Mouse (Mus musculus) kidney, adult 2 months (tissue): Measurements from ENCODE around the gene Gpr137. TPM values are rescaled to one million over a fixed set of nuclear protein-coding genes. Genes with fewer than 3 reads are reported as not detected.
A peak's percentile ranks its signal among the peaks of the same experiment; 100 is the strongest.

ENCODE experiments used
- DNase-seq: peaks from one replicate; pipeline ENCODE4 v3.0.0; 2021
- H3K27ac ChIP-seq: fragments of 200-500 bp; 2 replicates; pipeline ENCODE4 v1.5.1; 2012; ENCODE audit warnings: low read depth, low read length, control low read depth, inconsistent platforms; ENCODE audit not compliant: insufficient read depth
- H3K27me3 ChIP-seq: fragments of 200-500 bp; replicated peaks from 2 replicates; pipeline ENCODE4 v1.6.1; 2012; ENCODE audit warnings: mild to moderate bottlenecking, moderate library complexity, low read length, inconsistent platforms; ENCODE audit not compliant: control insufficient read depth, insufficient read depth
- H3K36me3 ChIP-seq: fragments of 200-500 bp; 2 replicates; pipeline ENCODE4 v1.6.1; 2012; ENCODE audit warnings: mild to moderate bottlenecking, moderate library complexity, low read length, inconsistent platforms; ENCODE audit not compliant: control insufficient read depth, insufficient read depth
- H3K4me1 ChIP-seq: fragments of 200-500 bp; 2 replicates; pipeline ENCODE4 v1.6.1; 2011; ENCODE audit warnings: low read length; ENCODE audit not compliant: control insufficient read depth, insufficient read depth
- H3K4me3 ChIP-seq: fragments of 200-500 bp; 2 replicates; pipeline ENCODE4 v1.5.1; 2011; ENCODE audit warnings: mild to moderate bottlenecking, low read depth, low read length, control low read depth; ENCODE audit not compliant: insufficient read depth
- CTCF ChIP-seq: fragments of 200-500 bp; conservative IDR thresholded peaks from 2 replicates; pipeline ENCODE4 v1.5.1; 2011; ENCODE audit warnings: low read depth, mild to moderate bottlenecking, control low read depth, low read length, moderate library complexity, mixed read lengths; ENCODE audit not compliant: insufficient read depth, insufficient read length
- POLR2A ChIP-seq: fragments of 200-500 bp; IDR thresholded peaks from one replicate; pipeline ENCODE4 v1.6.1; 2011; ENCODE audit warnings: low read depth, low read length, control low read depth
- WGBS: fragments of 180-500 bp; shearing (Covaris S2); methylation state at CpG from one replicate; pipeline ENCODE4 v1.1.7; 2018; 5-methylcytosine and 5-hydroxymethylcytosine counted together
- polyA plus RNA-seq: library from polyadenylated mRNA; depleted of rRNA; stranded (reverse); fragments of >200 nt; gene quantifications from 2 replicates; pipeline ENCODE4 v1.2.3, GENCODE M21; 2012

Gene Gpr137
- polyA plus RNA-seq, 1 experiment = 78.4 TPM

GRCm38 (mm10) chr19:6978639-6978974 lies 36.3 kb upstream of the Gpr137 start:
- peaks cover 18% of the 10 kb centered on the region; the same call in 1 of the 2 replicates for H3K4me1 ChIP-seq
- no peak for TF ChIP-seq CTCF
- TF ChIP-seq POLR2A = no peak
- no peaks in the 10 kb centered on the region for H3K36me3 ChIP-seq
- H3K27me3 ChIP-seq = no peaks in the 10 kb centered on the region
- WGBS = 45% methylated on average over 3 of the region's 3 CpGs
- H3K27ac ChIP-seq = no peak overlapping the region
- no peak for DNase-seq
- H3K4me3 ChIP-seq = no peak overlapping the region

DNA sequence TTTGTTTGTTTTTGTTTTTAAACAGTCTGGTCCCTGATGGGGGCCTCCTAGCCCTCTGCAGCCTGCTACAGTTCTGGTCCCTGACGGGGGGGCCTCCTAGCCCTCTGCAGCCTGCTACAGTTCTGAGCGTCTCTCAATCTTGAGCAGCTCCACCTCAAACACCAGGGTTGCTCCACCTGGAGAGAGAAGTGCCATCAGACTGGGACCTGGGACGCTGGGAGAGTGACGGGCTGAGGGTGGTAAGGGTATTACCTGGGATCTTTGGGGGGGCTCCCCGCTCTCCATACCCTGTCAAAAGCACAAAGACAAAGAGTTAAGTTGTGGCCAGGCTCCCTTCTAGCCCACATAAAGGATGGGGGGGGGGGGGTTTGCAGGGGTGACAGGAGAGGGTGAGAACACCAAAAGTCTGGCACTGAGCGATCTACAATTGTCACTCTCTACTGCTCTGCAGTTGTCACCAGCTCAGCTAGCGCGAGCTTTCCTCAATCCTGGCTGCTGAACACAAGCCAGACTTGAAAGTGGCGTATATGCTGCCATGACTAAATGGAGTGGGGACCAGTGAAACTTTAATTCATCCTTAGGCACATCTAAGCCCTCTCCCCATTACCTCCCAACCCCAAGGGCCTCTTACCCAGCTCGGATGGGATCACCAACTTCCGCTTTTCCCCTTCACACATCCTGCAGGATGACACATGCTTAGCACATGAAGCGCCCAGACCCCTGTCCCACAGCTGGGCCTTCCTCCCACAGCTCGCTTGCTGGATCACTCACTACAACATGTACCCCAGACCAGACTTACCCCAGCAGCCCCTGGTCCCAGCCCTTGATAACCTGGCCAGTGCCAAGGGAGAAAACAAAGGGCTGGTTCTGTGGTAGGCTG lies 35.7 kb upstream of the Gpr137 start:
- DNase-seq = no peak
- H3K4me1 ChIP-seq = peaks cover 18% of the 10 kb centered on the region; the same call in 1 of the 2 replicates
- WGBS = 89% methylated on average over 13 of the region's 13 CpGs
- H3K27ac ChIP-seq = no peak overlapping the region
- H3K27me3 ChIP-seq = no peaks in the 10 kb centered on the region
- TF ChIP-seq POLR2A = no peak
- no peak for TF ChIP-seq CTCF
- no peak overlapping the region for H3K4me3 ChIP-seq
- no peaks in the 10 kb centered on the region for H3K36me3 ChIP-seq

DNA sequence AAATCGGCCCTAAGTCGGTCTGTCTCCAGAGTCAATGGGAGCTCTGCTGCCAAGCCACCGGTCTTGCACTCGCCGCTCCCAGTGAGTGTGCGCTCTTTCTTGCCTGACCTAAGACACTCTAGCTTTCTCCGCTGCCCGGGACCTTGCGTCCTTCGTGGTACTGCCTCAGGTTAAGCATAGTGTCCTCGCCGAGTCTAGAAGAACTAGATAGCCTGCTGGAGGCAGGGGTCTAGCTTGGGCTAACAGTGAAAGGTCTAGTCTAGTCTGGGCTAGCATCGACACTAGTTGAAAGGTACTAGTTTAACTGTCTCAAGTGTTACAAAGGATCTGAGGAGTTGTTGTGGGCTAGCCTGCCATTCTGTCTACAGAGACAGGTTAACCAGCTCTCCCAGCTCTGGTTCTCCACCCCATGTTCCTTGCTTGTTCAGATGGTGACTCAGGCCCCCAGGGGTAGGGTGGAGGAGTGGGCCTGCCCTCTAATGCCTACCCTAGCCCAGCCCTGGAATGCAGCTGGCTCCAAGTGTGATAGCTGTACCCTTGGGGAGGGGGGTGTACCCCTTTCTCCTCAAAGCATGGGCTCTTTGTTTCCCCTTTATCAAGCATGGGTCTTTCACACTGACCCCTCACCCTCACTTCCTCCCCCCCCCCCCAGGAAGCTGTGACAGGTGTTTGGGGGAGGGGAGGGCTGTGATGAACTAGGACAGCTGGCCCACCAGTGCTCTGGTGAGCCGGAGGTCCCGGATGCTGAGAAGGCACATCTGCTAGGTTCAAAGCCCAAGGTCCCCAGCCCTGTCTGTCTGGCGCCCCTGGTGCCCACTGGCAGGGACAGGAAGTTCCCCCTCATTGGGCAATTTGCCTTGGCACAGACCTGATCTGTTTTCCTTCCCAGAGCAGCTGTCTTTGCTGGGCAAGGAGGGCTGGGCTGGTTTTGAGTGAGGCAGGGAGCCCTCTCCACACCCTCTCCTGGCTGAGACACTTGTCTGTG lies 33.5 kb upstream of the Gpr137 start, which contains the start of gene Plcb3:
Gene Plcb3, minus strand, starts transcription at position 934 of the 985 bp plus-strand sequence.
- WGBS = 1% methylated on average over 16 of the region's 16 CpGs
- Histone ChIP-seq H3K36me3 (no peaks in the 10 kb centered on the region), H3K4me3 (peak within 1 kb of the TSS; percentile 84), H3K4me1 (peaks cover 15% of the 10 kb centered on the region; the same call in 1 of the 2 replicates), H3K27me3 (no peaks in the 10 kb centered on the region), H3K27ac (peak within 1 kb of the TSS; percentile 77)
- peak; percentile 54 for DNase-seq
- 0 out of 2 replicates have a peak, but pooled peaks have one; percentile 16 for TF ChIP-seq CTCF
- TF ChIP-seq POLR2A = no peak

- no peak for TF ChIP-seq CTCF
- no peak for TF ChIP-seq POLR2A
- 1% methylated on average over 82 of the region's 84 CpGs for WGBS
- H3K4me3 ChIP-seq = peak within 1 kb of the TSS; percentile 84
- peak within 1 kb of the TSS; percentile 77 for H3K27ac ChIP-seq
- no peaks in the 10 kb centered on the region for H3K36me3 ChIP-seq
- peaks cover 19% of the 10 kb centered on the region; the same call in 1 of the 2 replicates for H3K4me1 ChIP-seq
- H3K27me3 ChIP-seq = no peaks in the 10 kb centered on the region
- peak; percentile 80 for DNase-seq
Observed at GRCm38 (mm10) chr19:6974211-6975205, 32.2 kb upstream of the Gpr137 start, which contains the start of gene Ppp1r14b. TSS of gene Ppp1r14b (plus strand) at chr19:6974968.

- H3K4me1 ChIP-seq = peaks cover 16% of the 10 kb centered on the region; the same call in 1 of the 2 replicates
- H3K27me3 ChIP-seq = no peaks in the 10 kb centered on the region
- DNase-seq = no peak
- H3K36me3 ChIP-seq = no peaks in the 10 kb centered on the region
- 38% methylated on average over 12 of the region's 12 CpGs for WGBS
- no peak for TF ChIP-seq POLR2A
- TF ChIP-seq CTCF = no peak
- H3K4me3 ChIP-seq = no peak overlapping the region
- no peak overlapping the region for H3K27ac ChIP-seq
Observed at GRCm38 (mm10) chr19:6973581-6974190, 31.4 kb upstream of the Gpr137 start.
